Mouse (Mus musculus) lung, postnatal 36 days (tissue): ENCODE measurements around the gene Cyb5d2.
"Not testable (repeated sequence)": the region's sequence is repeated elsewhere in the genome, so short reads cannot be mapped to it uniquely, and the experiment has no call there.

Experiments used
- DNase-seq: peaks from one replicate; pipeline ENCODE4 v3.0.0; 2022; ENCODE audit warnings: mixed read lengths

The Cyb5d2 gene

GRCm38 (mm10) chr11:72772611-72773010 is 23.3 kb downstream of the Cyb5d2 start:
- not testable (repeated sequence) for DNase-seq

GRCm38 (mm10) chr11:72771461-72771860 is 24.5 kb downstream of the Cyb5d2 start:
- peak; percentile 5 for DNase-seq

DNA sequence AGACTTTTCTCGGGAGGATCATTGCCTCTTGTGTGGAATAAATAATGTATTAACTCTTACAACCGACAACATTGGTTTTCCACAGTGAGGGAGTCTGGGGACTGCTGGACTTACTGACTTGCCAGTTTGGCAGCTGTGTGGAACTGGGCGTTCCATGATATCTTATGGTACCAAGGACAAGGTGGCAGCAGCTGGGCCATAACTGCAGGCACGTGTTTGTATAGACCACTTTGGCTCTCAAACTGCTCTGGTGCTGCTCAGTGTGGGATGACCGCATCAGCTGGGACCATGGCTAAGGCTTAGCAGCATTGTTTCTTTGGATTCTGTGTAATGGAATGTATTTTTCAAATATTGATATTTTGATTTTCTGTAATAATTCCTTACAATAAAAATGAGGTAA is 25.1 kb downstream of the Cyb5d2 start:
- DNase-seq = no peak

- no peak for DNase-seq
Measured at GRCm38 (mm10) chr11:72770324-72770723, 25.6 kb downstream of the Cyb5d2 start.

GRCm38 (mm10) chr11:72769061-72769460 is 26.9 kb downstream of the Cyb5d2 start:
- no peak for DNase-seq

DNA sequence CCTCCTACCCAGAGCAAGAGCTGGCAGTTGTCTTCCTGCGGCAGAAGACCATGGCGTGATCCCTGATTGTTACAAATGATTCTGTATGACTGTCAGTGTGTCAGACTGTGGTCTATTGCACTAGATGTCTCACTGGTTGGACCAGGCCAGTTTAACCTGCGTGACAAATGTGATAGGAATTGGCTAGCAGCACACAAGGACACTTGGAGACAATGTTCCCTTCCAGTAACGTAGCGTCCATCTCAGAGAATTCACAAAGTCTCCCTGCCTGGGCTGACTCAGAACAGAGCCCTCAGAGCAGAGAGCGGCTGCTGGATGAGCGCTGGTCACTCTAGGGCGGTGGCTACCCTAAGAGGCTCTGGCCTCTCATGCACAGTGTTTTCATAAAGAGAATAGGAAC is 28.2 kb downstream of the Cyb5d2 start:
- no peak for DNase-seq

- no peak for DNase-seq
Measured at GRCm38 (mm10) chr11:72764270-72764669, 31.7 kb downstream of the Cyb5d2 start.

DNA sequence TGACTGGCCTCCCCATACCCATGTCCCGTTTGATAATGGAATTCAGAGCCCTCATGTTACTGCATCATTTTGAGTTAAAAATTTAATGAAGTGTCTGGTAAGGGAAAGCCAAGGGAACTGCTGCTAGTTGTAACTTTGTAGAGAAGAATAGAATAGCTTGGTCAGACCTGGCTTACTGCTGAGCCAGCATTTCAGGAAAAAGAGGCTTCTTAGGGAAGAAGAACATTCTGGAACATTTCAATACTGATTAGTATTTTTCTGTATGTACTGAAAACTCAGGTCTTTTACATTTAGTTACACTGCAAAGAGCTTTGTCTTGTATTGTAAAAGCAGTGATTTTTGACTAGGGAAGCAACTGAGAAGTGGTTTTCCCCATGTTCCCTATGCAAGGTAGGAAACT is 35.2 kb downstream of the Cyb5d2 start:
- DNase-seq = no peak

GRCm38 (mm10) chr11:72759581-72759980 is 36.4 kb downstream of the Cyb5d2 start:
- no peak for DNase-seq

DNA sequence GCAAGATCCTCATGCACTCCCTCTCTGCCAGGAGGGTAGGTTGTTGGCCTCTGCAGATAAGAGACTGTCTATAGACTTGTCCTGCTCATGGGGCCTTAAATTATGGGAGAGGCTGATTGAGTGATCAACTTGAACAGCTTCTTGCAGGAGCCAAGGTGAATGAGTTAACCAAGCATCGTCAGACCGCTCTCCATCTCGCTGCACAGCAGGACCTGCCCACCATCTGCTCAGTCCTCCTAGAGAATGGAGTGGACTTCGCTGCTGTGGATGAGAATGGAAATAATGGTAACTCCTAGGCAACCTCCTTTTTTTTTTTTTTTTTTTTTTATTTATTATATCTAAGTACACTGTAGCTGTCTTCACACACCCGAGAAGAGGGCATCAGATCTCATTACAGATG is 37.6 kb downstream of the Cyb5d2 start:
- DNase-seq = no peak

DNA sequence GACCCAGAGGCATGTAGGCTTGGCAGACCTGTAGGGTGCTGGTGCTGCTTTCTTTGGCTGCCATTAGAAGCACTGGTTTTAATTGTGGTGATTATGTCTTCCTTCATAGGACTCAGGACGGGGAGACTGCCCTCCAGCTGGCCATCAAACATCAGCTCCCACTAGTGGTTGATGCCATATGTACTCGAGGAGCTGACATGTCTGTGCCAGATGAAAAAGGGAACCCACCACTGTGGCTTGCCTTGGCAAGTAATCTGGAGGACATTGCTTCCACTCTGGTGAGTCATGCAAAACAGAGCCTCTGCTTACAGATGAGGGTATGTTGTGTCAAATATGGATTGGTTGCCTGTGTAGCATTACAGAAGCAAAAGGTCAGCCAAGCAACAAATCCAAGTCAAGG is 44.0 kb downstream of the Cyb5d2 start:
- peak; percentile 21 for DNase-seq

GRCm38 (mm10) chr11:72739048-72739447 is 56.9 kb downstream of the Cyb5d2 start:
- no peak for DNase-seq

DNA sequence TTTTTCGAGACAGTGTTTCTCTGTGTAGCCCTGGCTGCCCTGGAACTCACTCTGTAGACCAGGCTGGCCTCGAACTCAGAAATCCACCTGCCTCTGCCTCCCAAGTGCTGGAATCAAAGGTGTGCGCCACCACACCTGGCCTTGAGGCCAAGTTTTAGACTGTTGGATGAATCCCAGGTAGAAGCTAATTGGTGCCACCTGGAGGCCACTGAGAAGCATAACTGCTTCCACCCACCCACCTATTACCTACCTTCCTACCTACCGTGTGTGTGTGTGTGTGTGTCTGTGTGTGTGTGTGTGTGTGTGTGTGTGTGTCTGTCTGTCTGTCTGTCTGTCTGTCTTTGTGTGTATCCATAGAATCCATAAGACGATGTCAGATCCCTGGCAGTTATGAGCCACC is 58.4 kb downstream of the Cyb5d2 start:
- DNase-seq = peak; percentile 13

DNA sequence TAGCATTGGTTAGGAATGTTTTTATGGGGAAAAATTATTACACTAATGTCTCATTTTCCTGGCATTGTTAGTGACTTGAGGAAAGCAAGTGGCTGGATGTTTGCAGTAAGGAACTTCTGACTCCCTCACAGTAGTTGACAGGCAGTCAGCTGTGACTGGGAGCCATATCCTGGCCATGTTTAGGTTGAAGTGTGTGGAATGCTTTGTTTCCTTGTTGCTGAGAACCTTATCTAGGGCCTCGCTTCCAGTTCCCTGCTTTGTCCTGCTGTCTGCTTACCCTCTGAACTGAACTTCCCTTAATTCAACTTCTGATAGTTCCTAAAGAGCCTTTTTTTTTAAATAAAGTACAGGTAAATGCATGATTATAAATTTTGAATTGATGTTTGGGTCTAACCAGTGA is 59.6 kb downstream of the Cyb5d2 start:
- DNase-seq = peak; percentile 11

GRCm38 (mm10) chr11:72735519-72735860 is 60.5 kb downstream of the Cyb5d2 start:
- DNase-seq = no peak

DNA sequence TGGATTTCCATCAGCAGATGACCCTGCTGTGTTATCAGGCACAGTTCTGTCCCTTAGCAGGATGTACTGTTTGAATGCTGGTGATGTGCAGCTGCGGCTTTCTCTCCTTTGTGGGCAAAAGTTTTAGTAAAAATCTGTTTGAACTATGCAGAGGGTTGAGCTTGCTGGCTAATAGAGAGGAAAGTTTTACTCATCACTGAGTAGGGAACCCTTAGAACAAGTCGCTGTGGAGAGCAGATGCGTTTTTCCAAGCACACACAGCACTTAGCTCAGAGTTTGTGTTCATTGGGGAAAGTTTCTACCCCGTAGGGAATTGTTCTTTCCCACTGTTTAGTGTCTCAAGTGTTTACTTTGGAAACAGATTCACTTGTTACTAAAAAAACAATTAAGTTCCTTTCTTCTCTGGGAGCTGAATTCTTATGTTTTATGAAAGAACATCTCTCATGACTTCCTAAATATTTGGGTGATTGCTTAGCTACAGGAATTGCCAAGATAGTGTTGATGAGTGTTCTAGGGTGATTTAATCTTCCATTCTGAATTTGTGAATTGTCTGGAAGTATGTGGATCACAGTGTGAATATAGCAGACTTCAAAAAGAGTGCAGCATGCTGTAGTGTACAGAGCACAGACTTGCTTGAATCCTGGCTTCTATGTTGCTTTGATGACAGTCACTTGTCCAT is 61.0 kb downstream of the Cyb5d2 start:
- DNase-seq = no peak

GRCm38 (mm10) chr11:72733736-72734135 is 62.2 kb downstream of the Cyb5d2 start:
- DNase-seq = no peak
